Mouse (Mus musculus): ENCODE measurements at regions not wholly inside any gene's neighbourhood (a gene's known extent, or its start where the extent isn't known, plus 50 kb on each side); places are given as distances from the start of the nearest gene placed in this dataset.

DNA sequence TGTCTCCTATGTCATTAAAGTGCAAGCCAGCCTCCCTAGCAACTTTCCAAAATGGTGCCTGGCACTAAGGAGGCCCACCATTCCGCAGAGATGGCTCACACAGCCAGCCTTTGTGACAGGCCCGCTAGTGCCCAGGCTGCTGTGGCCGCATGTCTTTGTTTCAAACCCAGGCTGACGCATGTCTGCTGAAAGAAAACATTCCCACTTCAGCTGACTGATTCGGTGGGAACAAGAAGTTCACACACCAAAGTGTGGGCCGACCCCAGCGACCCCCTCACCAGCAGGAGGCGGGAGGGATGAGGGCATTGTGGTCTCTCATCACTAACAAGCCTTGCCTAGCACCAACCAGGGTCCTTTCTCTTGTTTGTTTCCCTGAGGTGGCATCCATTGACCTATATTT lies 190.9 kb downstream of the Tle3 start:
- DNase-seq (ENCODE audit: low read depth) = no peak

GRCm38 (mm10) chr9:61561551-61561950 lies 189.4 kb downstream of the Tle3 start:
- DNase-seq (ENCODE audit: low read depth) = no peak

DNA sequence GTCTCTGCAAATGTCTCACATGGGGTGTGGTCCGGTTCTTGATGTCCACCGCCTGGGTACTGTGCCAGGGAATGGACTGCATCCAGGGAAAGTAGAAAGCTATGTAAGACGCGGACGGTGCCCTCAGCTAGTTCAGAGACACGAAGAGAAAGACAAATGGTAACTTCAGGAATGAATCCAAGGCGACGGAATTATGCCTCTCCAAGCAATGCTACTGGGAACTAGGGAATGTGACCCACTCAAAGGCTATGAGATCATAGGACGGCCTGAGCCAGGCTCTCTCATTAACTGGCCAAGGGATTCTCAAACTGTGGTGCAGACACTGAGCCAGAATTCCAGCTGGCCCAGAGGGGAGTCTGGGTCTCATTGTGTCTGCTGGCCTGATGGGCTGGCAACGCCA lies 186.5 kb downstream of the Tle3 start:
- no peak for DNase-seq (ENCODE audit: low read depth)

- DNase-seq (ENCODE audit: low read depth) = no peak
Observed at GRCm38 (mm10) chr9:61557025-61557424, 184.9 kb downstream of the Tle3 start.

DNA sequence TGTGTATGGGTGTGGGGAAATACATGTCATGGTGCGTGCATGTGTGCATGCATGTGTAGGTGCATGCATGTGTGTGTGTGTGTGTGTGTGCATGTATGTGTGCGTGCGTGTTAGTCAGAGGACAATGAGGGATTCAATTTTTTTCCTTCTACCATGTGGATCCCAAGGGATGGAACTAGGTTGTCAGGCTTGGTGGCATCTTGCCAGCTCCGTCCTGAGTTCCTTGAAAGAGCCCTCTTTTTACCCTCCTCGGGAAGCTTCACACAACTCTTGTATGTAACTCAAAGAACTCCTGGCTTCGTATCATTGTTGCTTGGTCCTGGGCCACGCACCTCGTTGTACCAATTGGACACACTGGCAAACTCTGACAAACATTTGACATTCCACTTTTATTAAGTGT lies 183.0 kb downstream of the Tle3 start:
- no peak for DNase-seq (ENCODE audit: low read depth)

- no peak for DNase-seq (ENCODE audit: low read depth)
Observed at GRCm38 (mm10) chr9:61554611-61555010, 182.4 kb downstream of the Tle3 start.

GRCm38 (mm10) chr9:61553626-61554025 lies 181.5 kb downstream of the Tle3 start:
- no peak for DNase-seq (ENCODE audit: low read depth)

DNA sequence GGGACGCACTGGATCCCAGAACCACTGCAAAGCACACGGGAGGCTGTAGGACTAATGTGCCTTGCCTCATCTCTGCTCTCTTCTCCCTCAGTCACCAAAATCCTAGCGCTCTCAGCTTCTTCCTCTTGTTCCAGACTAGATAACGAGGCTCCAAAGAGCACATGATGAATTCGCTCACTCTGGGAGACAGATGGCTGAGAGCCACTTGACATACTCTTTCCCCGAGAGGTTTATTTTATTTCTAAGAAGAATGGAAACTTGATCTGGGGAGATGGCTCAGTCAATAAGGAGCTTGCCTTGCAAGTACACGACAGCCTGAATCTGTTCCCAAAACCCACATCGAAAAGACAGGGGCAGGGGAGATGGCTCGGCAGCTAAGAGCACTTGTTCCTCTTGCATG lies 179.2 kb downstream of the Tle3 start:
- no peak for DNase-seq (ENCODE audit: low read depth)

DNA sequence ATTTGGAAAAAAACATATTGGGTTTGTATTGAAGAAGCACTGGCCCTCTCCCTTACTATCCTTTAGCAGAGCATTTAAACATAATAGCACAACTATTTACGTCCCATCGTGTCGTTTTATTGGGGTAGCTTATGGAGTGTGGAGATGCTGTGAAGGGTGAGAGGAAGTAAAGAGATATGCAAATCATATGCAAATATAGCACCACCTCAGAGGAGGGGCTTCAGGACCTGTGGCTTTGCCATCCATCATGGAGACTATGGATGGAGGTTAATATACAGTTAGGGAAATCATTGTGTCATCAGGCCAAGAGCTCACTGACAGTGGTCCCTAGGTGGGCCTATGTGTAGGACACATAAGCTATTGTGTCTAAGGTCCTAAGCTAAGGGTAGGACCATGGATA lies 178.2 kb downstream of the Tle3 start:
- DNase-seq (ENCODE audit: low read depth) = no peak

GRCm38 (mm10) chr9:61549692-61550241 lies 177.6 kb downstream of the Tle3 start:
- DNase-seq (ENCODE audit: low read depth) = no peak

GRCm38 (mm10) chr9:61537316-61538189 lies 165.4 kb downstream of the Tle3 start:
- DNase-seq (ENCODE audit: low read depth) = no peak

- no peak for DNase-seq (ENCODE audit: low read depth)
Observed at GRCm38 (mm10) chr9:61533237-61533636, 161.1 kb downstream of the Tle3 start.

GRCm38 (mm10) chr9:61530263-61531045 lies 158.3 kb downstream of the Tle3 start:
- DNase-seq (ENCODE audit: low read depth) = no peak

- no peak for DNase-seq (ENCODE audit: low read depth)
Observed at GRCm38 (mm10) chr9:61528286-61528865, 156.2 kb downstream of the Tle3 start.

GRCm38 (mm10) chr9:61527491-61528056 lies 155.4 kb downstream of the Tle3 start:
- no peak for DNase-seq (ENCODE audit: low read depth)

- DNase-seq (ENCODE audit: low read depth) = no peak
Observed at GRCm38 (mm10) chr9:61520136-61520535, 148.0 kb downstream of the Tle3 start.

- DNase-seq (ENCODE audit: low read depth) = no peak
Observed at GRCm38 (mm10) chr9:61517906-61518305, 145.7 kb downstream of the Tle3 start.

GRCm38 (mm10) chr9:61511436-61511835 lies 139.3 kb downstream of the Tle3 start:
- DNase-seq (ENCODE audit: low read depth) = no peak

- no peak for DNase-seq (ENCODE audit: low read depth)
Observed at GRCm38 (mm10) chr9:61510217-61510893, 138.2 kb downstream of the Tle3 start.

DNA sequence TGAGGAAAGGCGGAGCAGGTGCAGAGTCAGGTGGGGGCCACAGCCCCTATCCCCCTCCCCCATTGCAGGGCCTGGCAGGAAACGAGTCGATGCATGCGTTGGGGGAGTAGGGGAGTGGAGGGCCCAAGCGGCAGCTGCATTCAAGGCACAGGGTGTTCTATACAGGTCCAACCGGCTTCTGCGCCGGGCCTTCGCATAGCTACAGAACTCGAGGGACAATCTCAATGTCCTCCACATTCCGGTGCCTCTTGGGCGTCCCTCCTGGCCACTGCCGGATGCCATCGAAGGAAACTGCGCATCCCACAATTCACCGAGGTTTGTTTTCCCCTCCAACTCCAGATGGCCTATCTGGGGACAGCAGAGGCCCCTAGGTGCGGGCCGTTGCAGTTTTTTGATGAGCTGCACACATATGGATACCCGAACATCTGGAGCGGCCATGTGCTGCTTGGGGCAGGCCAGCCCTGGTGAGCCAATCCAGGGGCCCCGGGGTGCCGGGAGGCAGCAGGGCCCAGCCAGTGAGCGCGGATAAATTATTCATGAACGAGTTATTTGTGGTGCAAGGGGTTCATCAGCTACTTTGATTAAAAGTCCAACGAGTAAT lies 137.5 kb downstream of the Tle3 start:
- no peak for DNase-seq (ENCODE audit: low read depth)

DNA sequence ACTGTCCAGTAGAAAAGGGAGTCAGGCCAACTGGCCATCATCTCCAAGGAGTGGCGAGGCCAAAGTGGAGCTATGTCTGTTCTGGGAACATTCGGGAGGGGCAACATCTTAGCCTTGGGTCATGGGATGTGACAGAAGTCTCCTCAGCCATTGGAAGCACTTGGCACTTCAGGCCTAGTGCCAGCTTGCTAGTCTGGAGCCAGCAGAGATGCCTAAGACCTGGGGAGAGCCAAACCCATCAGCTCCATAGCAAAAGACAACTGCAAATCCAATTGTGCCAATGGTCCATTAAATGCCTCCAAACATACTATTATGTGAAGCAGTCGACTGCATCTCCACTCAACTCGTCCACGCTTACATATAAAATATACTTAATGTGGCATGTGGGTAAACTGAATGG lies 136.9 kb downstream of the Tle3 start:
- no peak for DNase-seq (ENCODE audit: low read depth)
